Mouse (Mus musculus): ENCODE measurements around the gene Hoxd8.

The Hoxd8 gene

DNA sequence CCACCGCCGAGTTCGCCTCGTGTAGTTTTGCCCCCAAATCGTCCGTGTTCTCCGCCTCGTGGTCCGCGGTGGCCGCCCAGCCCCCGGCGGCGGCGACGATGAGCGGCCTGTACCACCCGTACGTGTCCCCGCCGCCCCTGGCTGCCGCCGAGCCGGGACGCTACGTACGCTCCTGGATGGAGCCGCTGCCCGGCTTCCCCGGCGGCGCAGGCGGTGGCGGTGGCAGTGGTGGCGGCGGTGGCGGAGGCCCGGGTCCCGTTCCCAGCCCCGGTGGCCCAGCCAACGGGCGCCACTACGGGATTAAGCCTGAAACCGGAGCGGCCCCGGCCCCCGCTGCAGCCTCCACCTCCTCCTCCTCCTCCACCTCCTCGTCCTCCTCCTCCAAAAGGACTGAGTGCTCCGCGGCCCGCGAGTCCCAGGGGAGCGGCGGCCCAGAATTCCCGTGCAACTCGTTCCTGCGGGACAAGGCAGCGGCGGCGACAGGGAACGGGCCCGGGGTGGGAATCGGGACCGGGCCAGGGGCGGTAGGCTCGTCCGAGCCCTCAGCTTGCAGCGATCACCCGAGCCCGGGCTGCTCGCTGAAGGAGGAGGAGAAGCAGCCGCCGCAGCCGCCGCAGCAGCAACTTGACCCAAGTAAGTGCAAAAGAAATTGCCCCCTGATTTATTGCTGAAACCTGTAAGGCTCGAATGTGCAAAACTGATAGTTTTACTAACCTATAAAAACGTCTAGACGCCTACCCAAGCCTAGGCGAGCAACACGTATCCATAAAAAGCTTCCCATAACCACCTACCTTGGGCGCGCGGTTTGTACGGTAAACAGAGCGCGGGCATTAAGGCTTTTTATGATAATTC, 6.0 kb upstream of the Hoxd8 start:
- no peak for DNase-seq (ENCODE audit: low read depth, low spot score)

DNA sequence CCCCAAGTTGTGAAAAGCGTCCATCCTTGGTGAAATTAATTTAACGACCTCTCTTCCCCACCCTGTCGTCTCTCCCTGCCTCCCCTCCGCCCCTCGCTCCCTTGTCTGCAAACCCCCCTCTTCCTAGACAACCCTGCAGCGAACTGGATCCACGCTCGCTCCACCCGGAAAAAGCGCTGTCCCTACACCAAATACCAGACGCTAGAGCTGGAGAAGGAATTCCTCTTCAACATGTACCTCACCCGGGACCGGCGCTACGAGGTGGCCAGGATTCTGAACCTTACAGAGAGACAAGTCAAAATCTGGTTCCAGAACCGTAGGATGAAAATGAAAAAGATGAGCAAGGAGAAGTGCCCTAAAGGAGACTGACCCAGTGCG, 5.4 kb upstream of the Hoxd8 start:
- DNase-seq (ENCODE audit: low read depth, low spot score), result no peak

DNA sequence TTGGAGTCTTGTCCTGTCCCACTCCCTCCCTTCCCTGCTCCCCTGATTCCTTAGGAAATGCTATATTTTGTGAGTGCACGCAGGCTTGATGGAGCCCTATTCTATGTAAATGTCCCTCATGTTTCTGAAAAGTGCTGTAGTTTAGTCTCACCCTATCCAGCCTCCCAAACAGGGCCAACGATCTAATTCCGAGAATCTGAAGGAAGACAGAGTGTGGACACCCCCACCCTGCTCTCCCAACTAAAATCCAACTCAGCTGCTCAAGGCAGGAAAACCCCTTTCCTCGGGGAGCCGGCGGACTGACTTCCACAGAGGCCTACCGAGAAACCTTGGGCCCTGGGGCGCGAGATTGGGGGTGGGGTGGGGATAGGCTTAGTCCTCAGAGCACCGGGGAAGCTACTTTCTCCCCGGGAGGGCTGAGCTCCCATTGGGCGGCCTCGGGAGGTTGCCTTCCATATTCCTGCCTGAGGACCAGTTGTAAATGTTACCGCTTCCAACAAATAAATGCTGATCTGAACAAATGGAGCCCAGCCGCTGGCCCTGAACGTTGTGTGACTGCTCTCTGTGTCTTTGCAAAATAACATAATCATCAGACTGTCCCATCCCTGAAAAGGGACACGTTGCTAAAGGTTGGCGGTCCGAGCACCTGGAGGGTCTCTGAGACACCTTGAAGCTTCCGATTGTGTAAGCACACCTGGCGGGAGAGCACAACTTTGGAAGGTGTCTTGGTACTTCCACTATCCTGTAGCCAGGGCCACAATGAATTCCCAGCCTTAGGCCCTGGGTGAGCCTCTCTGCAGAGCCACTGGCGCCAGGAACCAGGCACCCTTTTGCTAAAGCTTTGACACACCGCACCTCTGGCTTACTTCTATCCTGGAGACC, 4.5 kb upstream of the Hoxd8 start:
- DNase-seq (ENCODE audit: low read depth, low spot score), result no peak

DNA sequence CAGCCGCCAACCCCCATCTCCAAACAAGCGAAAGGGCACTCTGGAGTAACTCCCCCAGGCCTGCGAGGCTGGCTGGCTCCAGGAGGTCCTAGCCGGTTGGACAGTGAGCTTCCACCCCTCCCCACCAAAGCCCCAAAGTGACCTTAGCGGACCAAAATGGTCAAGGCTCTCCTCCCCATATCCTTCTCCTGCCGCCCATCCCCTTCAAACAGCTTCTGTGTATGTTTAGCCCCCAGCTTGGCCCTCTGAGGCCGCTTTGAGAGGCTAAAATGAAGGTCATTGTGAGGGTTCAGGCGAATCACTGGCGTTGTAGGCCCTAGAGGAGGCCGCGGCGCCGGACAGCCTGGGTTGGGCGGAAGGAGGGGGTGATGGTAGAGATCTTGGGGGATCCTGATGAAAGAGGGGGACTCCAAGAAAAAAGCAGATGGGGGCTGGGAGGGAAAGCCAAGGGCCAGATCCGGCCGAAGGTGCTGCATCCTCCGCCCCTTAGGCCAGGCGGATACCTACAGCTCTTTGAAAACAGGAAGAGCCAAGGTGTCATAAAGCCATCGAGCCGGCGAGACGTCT, 3.8 kb upstream of the Hoxd8 start:
- DNase-seq (ENCODE audit: low read depth, low spot score), result no peak

DNA sequence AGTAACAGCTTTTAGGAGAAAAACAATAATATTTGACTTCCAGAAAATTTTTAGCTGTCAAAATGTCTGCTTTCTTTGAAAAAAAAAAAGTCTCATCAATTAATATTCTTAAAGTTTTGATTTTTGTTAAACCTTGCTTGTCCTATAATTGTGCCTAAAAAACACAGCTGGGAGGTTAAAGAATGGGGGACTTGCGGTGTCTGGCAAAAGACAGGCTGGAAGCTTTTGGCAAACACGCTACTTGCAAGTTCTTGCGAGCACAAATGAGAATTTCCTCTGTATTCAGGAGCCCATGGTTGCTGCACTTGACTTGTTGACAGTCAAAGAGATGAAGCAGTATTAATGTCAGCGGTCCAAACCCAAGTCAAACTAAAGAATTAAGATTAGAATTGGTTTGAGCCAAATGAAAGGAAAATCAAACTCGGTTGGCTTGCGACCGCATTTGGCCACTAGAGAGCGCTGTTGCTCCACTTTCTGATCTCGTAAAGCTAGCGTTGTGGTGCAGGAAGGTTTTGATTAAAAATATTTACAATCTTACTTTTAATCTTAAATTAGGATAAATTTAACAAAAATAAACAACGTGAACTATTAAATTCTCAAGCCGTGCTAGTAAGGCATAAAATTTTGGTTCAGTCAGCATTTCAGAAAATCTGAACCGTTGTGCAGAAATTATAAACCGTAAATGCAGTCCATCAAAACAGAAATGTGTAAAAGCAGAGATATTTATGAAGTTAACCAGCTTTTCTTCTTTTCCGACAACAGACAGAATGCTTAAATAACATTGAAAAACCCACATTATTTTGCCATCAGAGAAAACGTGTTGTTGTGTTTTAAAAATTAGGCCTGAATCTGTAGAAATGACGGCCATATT, 2.2 kb upstream of the Hoxd8 start:
- DNase-seq (ENCODE audit: low read depth, low spot score), result peak; percentile 49

DNA sequence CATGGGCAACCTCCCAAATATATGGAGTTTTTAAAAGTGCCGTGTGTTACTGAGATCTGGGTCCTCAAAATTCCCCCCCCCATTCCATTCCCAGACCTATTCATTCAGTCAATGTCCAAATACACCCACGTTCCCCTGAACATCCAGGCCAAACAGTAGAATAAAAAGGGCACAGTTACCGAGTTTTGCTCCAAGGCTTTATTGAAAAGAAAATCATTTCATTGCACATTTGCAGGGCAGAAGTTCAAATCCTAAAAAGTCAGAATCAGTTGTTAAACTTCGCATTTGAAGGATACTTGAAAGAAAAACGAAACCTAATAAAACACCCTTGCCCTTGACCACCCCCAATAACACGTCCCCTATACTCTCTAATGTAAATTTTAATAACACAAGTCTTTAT, 1.6 kb upstream of the Hoxd8 start:
- DNase-seq (ENCODE audit: low read depth, low spot score), result no peak

DNA sequence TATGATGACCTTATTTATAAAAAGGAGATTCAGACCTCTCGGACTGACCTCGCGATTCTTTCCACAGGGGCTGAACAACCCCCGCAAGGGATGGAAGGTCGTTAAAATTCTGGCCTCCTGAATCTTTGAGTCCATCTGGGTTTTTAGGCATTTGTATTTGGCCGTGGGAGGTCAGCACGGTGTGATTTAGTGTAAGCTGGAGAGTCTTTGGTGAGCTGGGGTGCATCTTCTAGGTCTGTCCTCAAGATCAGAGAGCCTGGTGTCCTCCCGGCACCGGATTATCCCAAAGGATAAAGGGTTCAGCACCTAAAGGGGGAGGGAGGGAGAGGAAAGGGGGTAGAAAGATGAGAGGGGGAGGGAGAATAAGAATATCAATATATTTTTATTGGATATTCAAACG, 1.1 kb upstream of the Hoxd8 start:
- no peak for DNase-seq (ENCODE audit: low read depth, low spot score)

DNA sequence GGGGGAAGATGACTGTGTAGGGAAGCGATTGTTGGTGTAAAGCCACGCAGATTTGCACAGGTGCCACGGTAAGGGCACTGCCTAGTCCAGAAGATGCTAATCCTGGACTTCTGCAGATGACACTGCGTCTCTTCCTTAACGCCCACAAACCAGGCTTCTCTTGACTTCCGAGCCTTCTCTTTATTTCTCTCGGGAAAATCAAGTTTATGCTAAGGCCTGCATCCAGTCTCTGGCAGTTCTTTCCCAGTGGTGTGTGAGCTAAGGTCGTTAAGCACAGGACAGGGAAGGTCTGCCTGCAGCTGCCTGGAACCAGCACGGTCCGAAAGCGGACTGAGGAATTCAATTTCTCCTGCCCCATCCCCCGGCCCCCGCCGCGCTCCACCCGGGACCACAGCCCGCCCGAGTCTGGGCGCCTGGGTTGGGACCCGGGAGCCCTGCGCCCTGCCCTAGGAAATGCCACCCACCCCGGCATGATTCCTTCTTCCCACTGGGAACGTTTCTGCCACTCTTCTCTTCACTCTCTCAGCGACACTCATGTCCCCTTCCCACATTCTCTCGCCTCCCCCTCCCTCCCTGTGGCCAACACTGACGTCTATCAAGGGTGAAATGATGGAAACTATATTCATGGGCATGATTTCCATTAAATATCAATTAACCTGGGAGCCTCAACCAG, 559 bp upstream of the Hoxd8 start:
- no peak for DNase-seq (ENCODE audit: low read depth, low spot score)

DNA sequence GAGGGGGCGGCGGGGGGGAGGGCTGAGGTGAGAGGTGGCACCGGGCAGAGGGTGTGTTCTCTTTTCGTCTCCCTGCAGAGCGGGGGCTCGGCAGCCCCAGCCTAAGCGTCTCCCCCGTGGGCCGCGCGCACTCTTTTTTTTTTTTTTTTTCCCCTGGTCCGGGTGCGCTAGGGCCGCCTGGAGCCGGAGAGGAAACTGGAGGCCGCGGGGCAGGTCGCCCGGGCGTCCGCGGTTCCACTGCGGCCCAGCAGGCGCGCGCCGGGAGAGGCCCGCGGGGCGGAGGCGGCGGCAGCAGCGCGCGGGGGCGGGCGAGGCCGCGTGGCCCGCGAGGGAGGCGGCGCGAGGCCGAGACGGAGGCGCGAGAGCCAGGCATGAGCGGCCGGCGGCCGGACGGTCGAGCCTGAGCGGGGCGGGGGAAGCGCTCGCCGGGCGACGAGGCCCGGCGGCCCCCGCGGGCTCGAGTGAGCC, 618 bp downstream of the Hoxd8 start:
- no peak for DNase-seq (ENCODE audit: low read depth, low spot score)

DNA sequence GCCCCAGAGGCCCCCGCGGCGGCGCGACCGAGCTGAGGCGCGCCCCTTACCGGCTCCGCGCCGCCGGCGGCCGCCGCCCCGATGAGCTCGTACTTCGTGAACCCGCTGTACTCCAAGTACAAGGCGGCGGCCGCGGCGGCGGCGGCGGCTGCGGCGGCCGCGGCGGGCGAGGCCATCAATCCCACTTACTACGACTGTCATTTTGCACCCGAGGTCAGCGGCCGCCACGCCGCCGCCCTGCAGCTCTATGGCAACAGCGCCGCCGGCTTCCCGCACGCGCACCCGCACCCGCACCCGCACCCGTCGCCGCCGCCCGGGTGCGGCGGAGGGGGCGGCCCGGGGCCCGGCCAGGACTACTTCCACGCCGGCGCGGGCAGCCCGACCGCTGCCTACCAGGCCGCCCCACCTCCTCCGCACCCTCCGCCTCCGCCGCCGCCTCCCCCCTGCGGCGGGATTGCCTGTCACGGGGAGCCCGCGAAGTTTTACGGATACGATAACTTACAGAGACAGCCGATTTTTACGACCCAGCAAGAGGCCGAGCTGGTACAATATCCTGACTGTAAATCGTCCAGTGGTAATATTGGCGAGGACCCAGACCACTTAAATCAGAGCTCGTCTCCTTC, 1.2 kb downstream of the Hoxd8 start:
- DNase-seq (ENCODE audit: low read depth, low spot score), result no peak

DNA sequence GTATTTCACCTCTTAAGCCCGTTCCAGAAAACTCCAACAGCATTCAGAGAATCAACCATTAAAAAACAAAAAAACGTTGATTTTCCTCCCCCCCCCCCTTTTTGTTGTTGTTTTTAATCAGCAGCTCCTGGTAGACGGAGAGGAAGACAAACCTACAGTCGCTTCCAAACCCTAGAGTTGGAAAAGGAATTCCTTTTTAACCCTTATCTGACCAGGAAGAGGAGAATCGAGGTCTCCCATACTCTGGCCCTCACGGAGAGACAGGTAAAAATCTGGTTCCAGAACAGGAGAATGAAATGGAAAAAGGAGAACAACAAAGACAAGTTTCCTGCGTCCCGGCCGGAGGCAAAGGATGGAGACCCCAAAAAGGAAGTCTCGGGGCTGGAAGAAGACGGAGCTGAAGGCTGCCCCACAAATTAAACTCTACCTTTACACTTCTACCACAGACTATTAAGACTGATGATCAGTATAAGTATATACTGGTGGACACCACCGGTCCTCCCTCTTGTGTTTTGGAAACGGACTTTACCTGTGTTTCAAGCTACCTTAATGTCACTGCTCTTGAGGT, 2.1 kb downstream of the Hoxd8 start:
- DNase-seq (ENCODE audit: low read depth, low spot score), result no peak

DNA sequence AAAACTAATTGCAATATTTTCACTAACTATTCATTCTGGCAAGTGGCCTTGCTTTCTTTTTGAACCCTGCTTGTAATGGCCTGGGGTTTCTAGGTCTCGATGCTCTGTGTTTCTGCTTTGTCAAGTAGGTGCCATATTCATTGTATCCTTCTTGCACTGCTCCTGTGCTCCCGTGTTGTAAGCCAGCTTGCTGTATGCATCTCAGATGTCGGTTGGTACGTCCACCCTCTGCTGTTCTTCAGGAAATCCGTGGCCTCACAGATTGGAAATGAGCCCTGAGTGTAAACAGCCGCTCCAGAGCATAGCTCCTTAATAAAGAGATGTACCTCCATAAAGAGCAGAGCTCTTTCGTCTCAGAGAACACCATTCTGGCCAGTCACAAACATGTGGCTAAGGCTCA, 3.2 kb downstream of the Hoxd8 start:
- no peak for DNase-seq (ENCODE audit: low read depth, low spot score)

DNA sequence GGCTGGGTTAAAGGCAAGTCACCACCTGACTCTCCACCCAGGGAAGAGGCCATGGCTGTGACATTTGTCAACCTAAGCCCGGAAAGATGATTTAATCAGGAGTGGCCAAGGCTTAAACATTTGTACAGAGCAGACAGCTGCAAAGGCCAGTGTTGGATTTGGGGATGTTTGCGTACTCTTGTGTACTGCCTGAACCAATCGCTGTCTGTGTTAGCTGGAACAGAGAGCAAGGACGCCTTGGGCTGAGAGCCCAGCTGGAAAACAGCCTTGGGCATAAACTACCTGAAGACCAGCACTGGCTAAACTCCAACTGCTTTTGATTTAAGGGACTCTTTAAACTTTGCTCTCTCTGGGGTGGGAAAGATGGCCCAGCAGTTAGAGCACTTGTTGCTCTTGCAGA, 4.3 kb downstream of the Hoxd8 start:
- no peak for DNase-seq (ENCODE audit: low read depth, low spot score)

DNA sequence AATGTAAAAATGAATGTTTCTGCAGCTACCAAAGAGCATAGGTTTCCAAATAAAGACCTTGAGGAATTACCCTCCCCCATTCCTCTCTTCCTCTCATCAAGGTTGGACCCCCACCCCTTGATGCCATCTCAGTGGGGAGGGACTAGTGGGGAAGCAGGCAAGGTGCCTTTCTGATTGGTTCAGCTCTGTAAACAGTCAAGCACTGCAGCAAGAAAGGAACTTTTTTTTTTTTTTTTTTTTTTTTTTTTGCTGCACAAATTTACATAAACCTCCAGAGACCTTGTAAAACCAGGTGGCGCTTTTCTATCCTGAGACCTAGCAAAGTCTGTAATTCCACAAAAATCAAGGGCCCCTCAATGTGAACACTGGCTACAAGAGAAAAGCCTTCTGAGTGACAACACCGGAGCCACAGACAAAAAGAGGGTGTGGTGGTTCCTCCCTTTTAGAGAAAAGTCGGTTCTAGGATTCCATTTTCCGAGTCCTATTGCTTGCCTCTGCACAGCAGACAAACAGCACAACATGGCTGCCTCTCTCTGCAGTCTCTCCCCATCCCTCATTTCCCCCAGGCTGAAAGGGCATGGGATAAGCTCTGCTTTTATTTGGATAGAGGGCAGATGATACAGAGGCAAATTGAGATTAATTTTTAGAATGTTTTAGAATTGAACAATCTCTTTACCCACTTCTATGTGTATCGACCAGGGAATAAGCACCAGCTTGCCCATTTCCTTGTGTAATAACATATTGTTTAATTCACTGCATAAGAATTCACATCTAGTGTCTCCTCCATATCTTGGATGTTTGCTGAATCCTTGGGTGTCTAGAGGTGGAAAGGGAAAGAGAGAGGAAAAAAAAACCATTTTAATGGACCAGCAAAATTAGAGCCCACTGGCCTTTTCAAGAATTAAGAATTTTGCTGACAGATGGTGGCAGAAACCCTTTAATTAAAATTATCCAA, 5.3 kb downstream of the Hoxd8 start:
- DNase-seq (ENCODE audit: low read depth, low spot score), result no peak

DNA sequence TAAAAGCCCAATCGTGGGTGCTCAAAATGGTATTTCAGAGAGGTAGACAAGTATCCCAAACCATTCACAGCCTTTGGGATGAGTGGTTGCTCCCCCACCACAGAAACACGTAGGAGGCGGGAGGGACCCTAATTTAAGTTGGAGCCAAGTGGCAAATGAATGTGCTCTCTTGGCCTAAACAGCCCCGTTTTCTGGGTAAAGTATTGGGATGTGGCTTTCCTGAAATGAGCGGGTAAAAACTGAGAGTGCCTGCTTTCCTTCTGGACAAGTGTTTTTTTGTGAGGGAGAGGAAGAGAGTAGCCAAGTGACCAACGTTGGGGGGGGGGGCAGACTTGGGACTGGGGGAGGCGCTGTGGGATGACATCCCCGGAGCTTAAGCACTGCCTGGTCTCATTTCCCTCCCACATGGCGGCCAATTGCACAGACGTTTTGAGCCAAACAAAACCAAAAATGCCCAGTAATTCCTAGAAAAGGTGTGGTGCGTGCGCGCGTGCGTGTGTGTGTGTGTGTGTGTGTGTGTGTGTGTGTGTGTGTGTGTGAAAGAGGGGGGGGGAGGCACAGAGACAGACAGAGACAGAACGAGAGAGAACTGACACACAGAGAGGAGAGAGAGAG, 6.6 kb downstream of the Hoxd8 start:
- no peak for DNase-seq (ENCODE audit: low read depth, low spot score)

DNA sequence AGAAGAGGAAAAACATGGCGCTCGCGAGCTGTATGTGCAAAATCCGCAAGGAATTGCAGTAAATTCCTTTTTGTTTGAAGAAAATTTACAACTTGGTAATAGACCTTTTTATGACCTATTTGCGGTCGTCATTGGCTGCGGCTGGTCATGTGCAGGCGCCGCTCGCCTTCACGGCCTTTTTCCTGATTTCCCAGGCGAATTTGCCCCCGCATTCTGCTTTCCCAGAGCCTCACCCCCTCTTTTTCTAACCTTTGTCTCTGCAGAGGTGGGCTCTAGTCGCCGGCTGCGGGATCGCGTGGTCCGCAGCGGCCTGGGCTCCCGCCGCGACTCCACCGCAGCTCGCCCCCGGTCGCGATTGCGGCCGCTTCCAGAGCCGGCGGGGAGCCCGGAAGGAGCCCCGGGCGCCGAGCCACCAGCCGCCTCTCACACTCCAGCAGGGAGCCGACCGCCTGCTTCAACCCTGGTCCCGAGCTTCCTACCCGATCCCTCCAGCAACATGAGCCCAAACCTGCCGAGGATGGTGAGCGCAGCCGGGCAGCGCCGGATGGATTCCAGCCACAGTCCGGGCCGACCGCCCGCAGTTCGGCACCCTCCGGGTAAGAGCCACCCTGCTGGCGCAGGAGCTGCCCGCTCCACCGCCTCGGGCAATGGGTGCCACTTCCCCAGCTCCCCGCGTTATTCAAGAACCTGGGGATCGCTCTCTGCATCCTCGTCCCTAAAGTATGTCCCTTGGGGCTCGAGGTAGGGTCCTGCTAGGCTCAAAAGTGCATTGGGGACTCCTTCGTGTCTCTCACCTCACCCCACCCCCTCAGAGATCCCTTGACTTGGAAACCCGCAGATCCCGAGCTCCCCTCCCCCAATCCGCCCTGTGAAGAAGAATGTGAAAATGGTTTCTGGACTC, 7.6 kb downstream of the Hoxd8 start, which contains the start of the genes Hoxd3 and Hoxd4:
Gene Hoxd3 (plus strand): TSS at position 207 of the 901 bp plus-strand sequence.
Gene Hoxd4 (plus strand): TSS at position 209 of the 901 bp plus-strand sequence.
- no peak for DNase-seq (ENCODE audit: low read depth, low spot score)
